Mouse (Mus musculus) CD8-positive naive resting alpha-beta T cell, adult 2 months (primary cell): ENCODE measurements around the gene Rcan1.
A peak's percentile ranks its signal among the peaks of the same experiment; 100 is the strongest.

Experiments
- DNase-seq, 2 experiments: peaks; one replicate each; pipeline ENCODE4 v3.0.0; 2022; ENCODE audit warnings: low read depth in 2 of 2, low spot score in 2 of 2

Gene Rcan1

DNA sequence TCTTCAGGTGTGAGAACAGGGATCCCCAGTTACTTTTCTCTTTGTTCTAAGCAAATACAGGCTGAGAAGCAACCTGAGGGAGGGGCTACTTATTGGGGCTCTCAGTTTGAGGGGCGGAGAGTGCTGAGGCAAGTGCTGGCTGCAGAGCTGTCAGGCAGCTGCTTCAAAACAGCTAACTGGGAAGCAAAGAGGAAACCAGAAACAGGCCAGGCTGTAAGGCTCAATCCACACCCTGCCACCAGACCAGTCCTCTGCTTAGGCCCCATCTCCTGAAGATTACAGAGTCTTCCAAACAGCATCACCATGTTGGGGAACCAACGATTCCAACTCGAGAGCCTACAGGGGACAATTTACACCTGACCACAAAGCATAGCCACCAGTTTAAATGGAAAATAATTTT is 2.2 kb upstream of the Rcan1 start:
- no peak for DNase-seq

GRCm38 (mm10) chr16:92468459-92468858 is 2.2 kb downstream of the Rcan1 start:
- no peak for DNase-seq

- DNase-seq = no peak
Observed at GRCm38 (mm10) chr16:92467041-92467440, 3.6 kb downstream of the Rcan1 start.

- DNase-seq = peak; percentile 93 to 96
Observed at GRCm38 (mm10) chr16:92465642-92466526, 4.8 kb downstream of the Rcan1 start.

DNA sequence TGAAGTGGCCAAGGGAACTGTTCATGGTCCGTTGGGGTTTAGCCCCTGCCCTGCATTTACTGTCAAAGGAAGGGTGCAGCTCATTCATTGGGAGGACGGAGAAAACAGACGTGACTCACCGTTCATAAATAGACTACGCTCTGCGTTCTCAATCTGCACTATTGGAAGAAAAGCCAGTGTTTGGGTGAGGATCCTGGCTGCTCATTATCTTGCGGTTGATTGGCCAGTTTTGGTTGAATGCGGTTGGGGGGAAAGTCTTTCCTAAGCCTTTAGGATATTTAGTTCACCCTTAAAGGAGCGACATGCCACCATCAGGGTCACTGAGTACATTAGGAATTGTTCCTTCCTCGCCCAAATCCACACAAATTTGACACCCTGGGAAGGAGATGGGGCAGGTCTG is 5.4 kb downstream of the Rcan1 start:
- DNase-seq = no peak

GRCm38 (mm10) chr16:92464390-92464972 is 6.2 kb downstream of the Rcan1 start:
- DNase-seq = no peak

DNA sequence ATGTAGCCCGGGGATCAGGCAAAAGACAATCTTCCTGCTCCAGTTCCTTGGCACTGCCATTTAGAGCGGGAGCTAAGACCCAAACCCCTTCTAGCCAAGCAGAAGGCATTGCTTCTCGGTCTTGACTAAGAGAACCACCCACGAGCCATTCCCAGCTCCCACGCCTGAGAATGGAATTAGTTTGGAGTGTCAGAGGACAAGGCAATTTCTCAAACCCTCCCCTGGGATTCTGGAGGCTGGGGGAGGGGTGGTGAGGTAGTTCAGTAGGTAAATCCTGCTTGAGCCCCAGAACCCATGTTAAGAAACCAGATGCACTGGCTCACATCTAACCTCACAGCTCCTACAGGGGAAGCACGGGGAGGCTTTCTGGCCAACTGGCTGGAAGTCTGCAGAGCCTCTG is 9.3 kb downstream of the Rcan1 start:
- no peak for DNase-seq

- peak in 1 of 2 experiments; percentile 11 for DNase-seq
Observed at GRCm38 (mm10) chr16:92457594-92457993, 13.1 kb downstream of the Rcan1 start.

DNA sequence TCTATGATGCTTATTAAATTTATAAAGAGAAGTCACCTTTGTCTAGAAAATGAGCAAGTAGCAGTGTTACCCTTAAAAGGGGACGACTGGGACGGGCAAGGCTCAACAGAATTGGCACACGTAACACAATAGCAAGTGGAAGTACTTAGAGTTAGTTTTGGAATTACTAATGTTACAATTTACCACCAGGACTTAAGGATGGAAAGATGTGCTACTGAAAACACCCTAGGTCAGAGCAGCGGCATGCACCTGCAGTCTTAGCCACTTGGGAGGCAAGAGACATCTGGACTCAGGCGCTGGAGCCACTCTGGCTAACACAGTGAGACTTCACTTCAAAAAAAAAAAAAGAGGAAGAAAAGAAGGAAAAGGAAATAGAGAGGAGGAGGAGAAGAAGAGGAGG is 14.7 kb downstream of the Rcan1 start:
- DNase-seq = no peak

DNA sequence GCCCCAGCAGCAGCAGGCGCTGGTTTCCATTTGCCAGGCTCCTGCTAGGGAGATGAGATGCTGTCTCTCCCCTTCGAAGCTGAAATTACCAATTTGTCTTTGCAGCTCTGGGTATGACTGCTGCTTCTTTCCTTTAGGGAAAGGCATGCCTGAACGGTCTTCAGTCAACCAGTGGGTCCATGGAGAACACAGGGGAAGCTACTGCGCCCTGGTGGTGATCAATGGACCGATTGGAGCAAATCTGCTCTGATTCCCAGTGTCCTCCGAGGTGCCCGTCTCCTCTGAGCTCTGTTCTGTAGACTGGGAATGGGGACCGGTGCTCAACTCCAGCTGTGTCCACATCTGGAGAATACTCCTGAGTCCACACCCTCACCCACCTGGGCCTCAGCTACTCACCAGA is 15.2 kb downstream of the Rcan1 start:
- DNase-seq = no peak

GRCm38 (mm10) chr16:92454495-92454894 is 16.2 kb downstream of the Rcan1 start:
- no peak for DNase-seq

DNA sequence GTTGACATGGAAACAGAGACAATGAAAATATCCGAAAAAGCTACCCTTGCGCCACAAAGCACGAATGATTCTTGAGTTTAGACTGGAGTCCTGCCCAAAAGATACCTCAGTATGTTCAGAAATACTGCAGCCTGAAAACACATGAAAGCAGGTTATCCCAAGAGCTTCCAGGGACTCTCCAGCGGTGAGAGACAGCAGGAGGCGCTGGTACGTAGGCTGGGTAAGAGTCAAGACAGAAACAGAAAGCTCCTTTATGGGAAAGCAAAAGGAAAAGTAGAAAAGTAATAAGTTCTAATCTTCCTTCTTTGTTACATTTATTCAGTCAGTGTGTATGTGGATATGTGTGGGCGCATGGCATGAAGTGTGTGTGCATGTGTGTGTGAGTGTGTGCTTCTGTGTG is 16.7 kb downstream of the Rcan1 start:
- DNase-seq = no peak

DNA sequence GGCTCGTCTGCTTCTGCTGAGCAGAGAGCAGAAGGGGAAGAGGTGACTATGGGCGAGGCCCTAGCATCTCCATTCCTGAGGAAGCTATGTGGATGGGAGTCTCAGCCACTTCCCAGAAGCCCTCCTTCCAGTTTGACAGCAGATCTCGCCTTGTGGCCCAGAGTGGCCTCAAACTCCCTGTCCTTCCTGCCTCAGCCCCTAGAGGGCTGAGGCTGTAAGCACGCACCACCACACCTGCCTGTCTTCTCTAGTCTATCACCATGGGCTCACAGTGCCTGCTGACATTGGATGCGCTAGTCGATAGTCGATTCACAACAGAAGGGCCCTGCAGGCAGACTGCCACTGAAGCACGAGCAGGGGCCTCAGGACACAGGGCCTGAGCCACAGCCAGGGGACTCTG is 18.1 kb downstream of the Rcan1 start:
- no peak for DNase-seq

DNA sequence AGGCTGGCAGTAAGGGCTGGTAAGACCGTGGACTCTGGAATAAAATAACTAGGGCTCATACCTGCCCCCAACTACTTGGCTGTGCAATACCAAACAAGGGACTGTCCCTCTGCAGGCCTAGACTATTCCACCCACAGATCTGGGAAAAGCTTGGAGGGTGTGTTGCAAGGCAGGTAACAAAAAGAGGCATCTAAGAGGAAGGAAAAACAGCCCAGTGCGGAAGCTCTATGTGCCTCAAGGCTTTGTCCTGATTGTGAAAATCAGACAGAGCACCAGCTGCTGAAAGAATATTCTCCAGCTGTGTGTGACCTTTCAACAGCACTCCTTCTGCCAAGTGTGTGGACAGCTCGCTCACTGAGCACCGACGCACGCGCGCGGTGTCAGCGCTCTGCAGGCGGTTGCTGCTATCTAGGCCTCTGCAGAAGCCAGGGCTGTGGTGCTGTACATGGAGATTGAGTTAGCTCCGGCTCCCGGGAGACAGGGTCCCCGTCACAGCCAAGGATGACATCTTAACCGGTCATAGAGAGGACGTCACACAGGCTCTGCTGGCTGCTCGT is 19.1 kb downstream of the Rcan1 start:
- no peak for DNase-seq

DNA sequence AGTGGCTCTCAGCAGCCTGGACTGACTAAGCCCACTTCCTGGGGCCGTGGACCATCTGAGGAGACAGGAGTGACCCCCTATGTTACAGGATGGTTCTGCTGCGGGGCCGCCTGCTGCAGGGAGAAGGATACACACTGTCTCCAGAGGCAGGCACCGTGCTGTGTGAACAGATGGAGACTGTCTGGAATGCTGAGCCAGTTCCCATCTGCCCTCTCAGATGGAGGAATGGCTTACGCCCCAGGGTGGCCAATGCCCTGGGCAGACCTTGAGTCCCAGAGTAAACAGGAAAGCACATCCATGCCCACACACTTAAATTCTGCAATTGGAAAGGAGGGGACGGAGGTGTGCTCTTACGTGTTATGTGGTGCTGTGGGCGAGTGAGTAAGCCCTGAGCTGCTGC is 20.3 kb downstream of the Rcan1 start:
- DNase-seq = no peak

- no peak for DNase-seq
Observed at GRCm38 (mm10) chr16:92449080-92449479, 21.6 kb downstream of the Rcan1 start.

GRCm38 (mm10) chr16:92445377-92445776 is 25.3 kb downstream of the Rcan1 start:
- DNase-seq = no peak

DNA sequence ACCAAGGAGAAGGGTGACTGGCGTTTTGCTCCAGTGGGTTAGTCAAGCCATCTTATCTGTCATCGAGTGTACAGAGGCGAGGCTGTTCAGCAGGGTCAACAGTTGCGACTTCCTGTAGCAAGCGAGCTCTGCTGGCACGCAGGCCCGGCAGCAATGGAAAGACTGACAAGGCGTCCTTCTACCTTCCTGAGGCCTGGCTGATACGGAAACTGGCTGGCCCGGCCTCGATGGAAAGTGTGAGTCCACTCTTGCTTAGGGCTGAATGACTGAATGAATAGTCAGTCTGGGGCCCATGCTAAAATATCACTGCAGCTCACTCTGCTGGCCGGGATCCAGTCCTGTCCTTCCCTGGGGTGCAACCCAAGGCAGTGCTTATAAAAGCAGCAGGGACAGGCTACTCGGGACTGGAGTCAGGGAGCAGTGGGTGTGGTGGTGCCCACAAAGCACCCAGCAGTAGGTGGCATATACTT is 27.0 kb downstream of the Rcan1 start:
- no peak for DNase-seq

DNA sequence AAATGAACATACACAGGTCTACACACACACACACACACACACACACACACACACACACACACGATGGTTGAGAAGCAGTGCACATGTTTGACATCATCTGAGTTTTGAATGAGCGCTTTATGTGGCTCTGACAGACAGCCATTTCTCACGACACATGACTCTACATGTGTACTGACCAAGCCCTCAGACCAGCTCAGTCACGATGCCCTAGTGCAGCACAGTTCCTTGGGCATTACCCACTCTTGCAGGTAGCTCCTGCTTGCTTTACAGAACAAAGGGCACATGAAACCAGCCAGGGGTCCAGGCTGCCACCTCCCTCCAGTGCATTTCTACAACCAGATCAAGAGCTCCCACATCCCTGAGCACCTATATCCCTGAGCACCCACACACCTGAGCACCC is 27.7 kb downstream of the Rcan1 start:
- DNase-seq = no peak

DNA sequence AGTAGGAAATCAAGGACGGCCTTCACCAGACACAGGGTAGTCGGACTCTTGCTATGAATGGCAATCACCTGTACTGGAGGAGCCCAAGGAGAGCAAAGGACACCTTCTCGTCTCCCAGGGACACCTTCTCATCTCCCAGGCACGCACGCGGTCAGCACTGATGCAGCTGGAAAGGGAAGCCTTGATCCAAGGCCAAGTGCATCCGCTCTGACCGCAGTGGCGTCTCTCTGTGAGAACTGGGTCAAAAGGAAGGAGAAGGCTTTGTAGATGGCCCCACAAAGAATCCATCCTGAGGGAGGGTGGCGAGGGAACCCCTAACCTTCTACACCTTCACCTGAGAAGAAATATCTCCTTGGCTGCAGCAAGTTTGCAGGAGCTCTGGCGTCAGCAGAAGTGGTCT is 28.5 kb downstream of the Rcan1 start:
- DNase-seq = no peak

DNA sequence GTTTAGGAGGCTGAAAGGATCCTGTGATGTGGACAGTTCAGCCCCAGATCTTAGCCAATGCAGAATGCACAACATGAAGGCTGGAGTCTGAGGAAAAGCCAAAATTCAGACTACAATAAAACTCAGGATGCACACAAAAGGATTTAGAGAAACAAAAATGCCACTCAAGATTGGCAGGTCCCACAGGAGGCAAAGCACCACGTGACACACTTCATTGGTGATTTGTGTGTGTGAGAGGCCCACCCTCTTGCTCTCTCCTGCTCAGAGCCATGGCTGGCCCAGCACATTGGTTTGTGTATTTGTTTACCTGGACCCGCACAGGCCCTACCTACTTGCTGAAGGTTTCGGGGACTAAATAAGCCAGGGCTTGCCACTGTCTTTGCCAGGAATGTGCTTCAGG is 29.5 kb downstream of the Rcan1 start:
- DNase-seq = no peak

DNA sequence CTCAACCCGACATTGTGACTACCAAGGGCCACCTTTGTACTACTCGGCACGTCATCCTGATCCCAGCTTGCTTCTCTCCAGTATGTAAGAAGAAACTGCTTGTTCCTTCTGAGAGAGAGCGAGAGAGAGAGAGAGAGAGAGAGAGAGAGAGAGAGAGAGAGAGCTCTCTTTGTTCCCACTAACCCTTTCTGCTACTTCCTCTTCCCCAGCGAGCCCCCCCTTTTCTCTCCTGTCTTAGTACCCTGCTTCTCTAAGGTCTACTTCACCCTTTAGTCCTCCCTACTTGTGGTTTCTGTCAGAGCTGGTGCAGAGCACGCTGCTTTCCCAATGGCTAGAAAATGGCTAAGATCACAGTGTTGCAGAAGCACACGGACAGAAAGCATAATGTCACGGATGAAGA is 30.4 kb downstream of the Rcan1 start:
- DNase-seq = no peak
